Mouse (Mus musculus) adrenal gland (tissue): ENCODE measurements around the gene Olfr1494.

ENCODE experiments used
- intact Hi-C: fragments of 180-260 bp; cut with DNase I; formaldehyde crosslinking; loops from one replicate; pipeline ENCODE4 v1.15.1; 2025
- long read RNA-seq, 2 experiments: library from polyadenylated mRNA; unstranded; transcript quantifications; one replicate each; pipeline ENCODE4 v2.0.0; 2020; ENCODE audit warnings: borderline replicate concordance in 1 of 2; ENCODE audit not compliant: insufficient replicate concordance in 1 of 2

Olfr1494 gene
- long read RNA-seq, experiment 1 = 0 reads
- long read RNA-seq, experiment 2 = 0 reads

- intact Hi-C loops = no loop called here
Measured at GRCm38 (mm10) chr19:13739428-13739827, at the start of gene Olfr1494. Olfr1494 (plus strand) TSS chr19:13739728.

- intact Hi-C loops = no loop called here
Measured at GRCm38 (mm10) chr19:13696968-13697367, 42.6 kb upstream of the Olfr1494 start, which contains the start of gene Olfr1491. Olfr1491 (plus strand) TSS chr19:13697268.

GRCm38 (mm10) chr19:13722978-13723377 is 16.6 kb upstream of the Olfr1494 start, which contains the start of gene Olfr1493-ps1:
Olfr1493-ps1 (plus strand) TSS chr19:13723278.
- intact Hi-C loops = no loop called here

- intact Hi-C loops = no loop called here
Measured at GRCm38 (mm10) chr19:13749366-13749765, 9.8 kb downstream of the Olfr1494 start.

- intact Hi-C loops = no loop called here
Measured at GRCm38 (mm10) chr19:13764306-13764705, 24.8 kb downstream of the Olfr1494 start, which contains the start of gene Olfr1495. Olfr1495 (plus strand) TSS chr19:13764606.

GRCm38 (mm10) chr19:13768565-13769276 is 29.2 kb downstream of the Olfr1494 start:
- intact Hi-C loops = no loop called here

GRCm38 (mm10) chr19:13777578-13777977 is 38.0 kb downstream of the Olfr1494 start, which contains the start of gene Olfr1496:
Olfr1496 (plus strand) TSS chr19:13777878.
- intact Hi-C loops = no loop called here

- intact Hi-C loops = no loop called here
Measured at GRCm38 (mm10) chr19:13798102-13798501, 58.6 kb downstream of the Olfr1494 start, which contains the start of gene Olfr1497. Olfr1497 (minus strand) TSS chr19:13798202.
